Mouse (Mus musculus) cortical plate, adult 2 months (tissue): Measurements from ENCODE around the gene Doc2g. TPM values are rescaled to one million over a fixed set of nuclear protein-coding genes. Genes with fewer than 3 reads are reported as not detected.
"Not testable (repeated sequence)": the region's sequence is repeated elsewhere in the genome, so short reads cannot be mapped to it uniquely, and the experiment has no call there.

ENCODE experiments used
- H3K27ac ChIP-seq: fragments of 200-500 bp; 2 replicates; pipeline ENCODE4 v1.5.1; 2012; ENCODE audit warnings: low read length, control low read depth, inconsistent platforms; ENCODE audit not compliant: insufficient read depth
- H3K4me1 ChIP-seq: fragments of 200-500 bp; 2 replicates; pipeline ENCODE4 v1.6.1; 2011; ENCODE audit warnings: low read length; ENCODE audit not compliant: control insufficient read depth, insufficient read depth
- H3K4me3 ChIP-seq: fragments of 200-500 bp; 2 replicates; pipeline ENCODE4 v1.5.1; 2011; ENCODE audit warnings: mild to moderate bottlenecking, low read length, control low read depth; ENCODE audit not compliant: insufficient read depth
- CTCF ChIP-seq: fragments of 200-500 bp; IDR thresholded peaks from 2 replicates; pipeline ENCODE4 v1.5.1; 2011; ENCODE audit warnings: mild to moderate bottlenecking, control low read depth, low read length; ENCODE audit not compliant: insufficient read depth; ENCODE audit errors: extremely low read depth
- POLR2A ChIP-seq: fragments of 200-500 bp; IDR thresholded peaks from 2 replicates; pipeline ENCODE4 v1.6.1; 2011; ENCODE audit warnings: mild to moderate bottlenecking, low read length, control low read depth; ENCODE audit not compliant: insufficient read depth; ENCODE audit errors: extremely low read depth
- polyA plus RNA-seq: library from polyadenylated mRNA; depleted of rRNA; stranded (reverse); fragments of >200 nt; gene quantifications from 2 replicates; pipeline ENCODE4 v1.2.3, GENCODE M21; 2012

The Doc2g gene
- polyA plus RNA-seq, 1 experiment: 9.4 TPM

GRCm38 (mm10) chr19:3966330-3967075 lies 36.6 kb upstream of the Doc2g start:
- TF ChIP-seq POLR2A (no peak), CTCF (peak; percentile 23; the same call in 1 of the 2 replicates)
- H3K4me1 ChIP-seq: no peaks in the 10 kb centered on the region; the same call in 1 of the 2 replicates
- H3K27ac ChIP-seq: no peak overlapping the region
- no peak overlapping the region for H3K4me3 ChIP-seq

DNA sequence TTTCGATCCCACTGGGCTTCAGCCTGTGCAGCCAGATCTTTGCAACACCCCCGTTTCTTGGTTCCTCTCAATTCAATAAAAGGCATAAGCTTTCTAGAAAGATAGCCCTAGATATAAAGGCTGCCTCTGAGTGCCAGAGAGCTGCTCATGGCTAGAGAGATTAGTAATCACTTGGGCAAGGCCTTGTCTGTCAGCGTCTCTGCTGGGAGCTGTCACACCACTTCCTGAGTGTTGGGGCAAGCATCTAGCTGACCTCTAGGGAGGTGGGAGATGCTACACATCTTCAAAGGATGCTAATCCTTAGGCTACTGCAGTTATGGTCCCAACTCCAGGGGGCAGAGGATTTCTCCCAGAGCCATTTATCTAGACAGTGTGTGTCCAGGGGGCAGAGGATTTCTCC lies 35.9 kb upstream of the Doc2g start:
- no peak overlapping the region for H3K27ac ChIP-seq
- H3K4me1 ChIP-seq: no peaks in the 10 kb centered on the region; the same call in 1 of the 2 replicates
- H3K4me3 ChIP-seq: no peak overlapping the region
- no peak for TF ChIP-seq CTCF
- no peak for TF ChIP-seq POLR2A

DNA sequence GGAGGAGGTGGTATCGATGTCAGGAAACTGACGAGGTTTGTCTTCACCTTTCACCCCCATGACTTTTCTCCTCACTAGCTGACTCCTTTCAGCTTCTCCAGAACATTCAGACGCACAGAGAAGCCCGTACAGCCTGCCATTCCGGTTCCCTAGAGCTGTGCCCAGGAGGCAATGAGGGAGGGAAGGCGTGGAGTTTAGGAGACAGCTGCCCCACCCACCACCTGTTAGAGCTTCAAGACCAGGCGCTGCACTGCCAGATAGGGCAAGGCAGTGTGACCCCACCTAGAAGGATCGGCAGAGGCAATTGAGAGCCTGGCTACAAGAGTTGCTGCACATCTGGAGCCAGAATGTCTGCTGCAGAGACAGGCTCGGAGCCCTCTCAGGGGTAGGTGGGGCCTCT lies 30.9 kb upstream of the Doc2g start, which contains the start of gene Aldh3b2:
Aldh3b2 (plus strand) TSS at position 100 of the 400 bp plus-strand sequence.
- TF ChIP-seq CTCF (no peak), POLR2A (no peak)
- Histone ChIP-seq H3K4me3 (no peak within 1 kb of the TSS), H3K27ac (no peak within 1 kb of the TSS), H3K4me1 (no peaks in the 10 kb centered on the region)

DNA sequence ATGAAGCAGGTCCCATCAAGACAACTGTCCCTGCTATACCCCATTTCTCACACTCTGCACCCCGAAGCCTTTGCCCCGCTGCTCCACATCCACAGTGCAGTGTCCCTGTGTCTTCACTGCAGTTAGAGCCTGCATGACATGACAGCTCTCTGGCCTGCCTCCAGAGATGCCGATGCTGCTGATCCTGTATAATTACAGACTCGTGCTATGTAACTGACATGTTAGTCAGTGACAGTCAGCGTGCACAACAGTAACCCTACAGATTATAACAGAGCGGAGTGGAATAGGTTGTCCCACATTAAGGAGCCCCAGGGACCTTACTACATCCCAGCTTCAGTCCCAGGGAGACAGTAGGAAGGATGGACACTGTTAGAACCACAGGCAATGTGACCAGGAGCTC lies 28.5 kb upstream of the Doc2g start:
- not testable (repeated sequence) for H3K27ac ChIP-seq, H3K4me1 ChIP-seq, H3K4me3 ChIP-seq

DNA sequence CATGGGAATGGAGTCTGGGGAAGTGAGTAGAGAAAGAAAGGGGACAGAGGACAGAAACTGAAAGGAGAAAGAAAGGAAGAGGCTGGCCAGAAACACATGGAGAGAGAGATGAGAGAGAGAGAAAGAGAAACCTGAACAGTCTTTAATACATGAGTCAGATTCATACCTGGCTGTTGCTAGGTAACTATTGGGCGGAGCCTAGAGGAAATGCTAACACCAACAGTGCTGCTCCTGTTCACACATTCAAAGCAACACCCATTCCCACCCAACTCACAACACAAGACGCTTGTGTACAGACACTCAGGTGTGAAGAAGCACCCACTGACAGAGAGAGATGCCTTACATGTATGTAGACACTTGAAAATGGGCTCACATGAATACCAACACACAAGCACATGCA lies 27.2 kb upstream of the Doc2g start:
- Histone ChIP-seq H3K4me1 (no peaks in the 10 kb centered on the region), H3K4me3 (no peak overlapping the region), H3K27ac (no peak overlapping the region)
- no peak for TF ChIP-seq POLR2A
- TF ChIP-seq CTCF: no peak

- TF ChIP-seq POLR2A: no peak
- TF ChIP-seq CTCF: peak; percentile 74
- Histone ChIP-seq H3K4me1 (no peaks in the 10 kb centered on the region), H3K27ac (no peak overlapping the region), H3K4me3 (no peak overlapping the region)
Measured at GRCm38 (mm10) chr19:3980309-3980708, 22.8 kb upstream of the Doc2g start.

DNA sequence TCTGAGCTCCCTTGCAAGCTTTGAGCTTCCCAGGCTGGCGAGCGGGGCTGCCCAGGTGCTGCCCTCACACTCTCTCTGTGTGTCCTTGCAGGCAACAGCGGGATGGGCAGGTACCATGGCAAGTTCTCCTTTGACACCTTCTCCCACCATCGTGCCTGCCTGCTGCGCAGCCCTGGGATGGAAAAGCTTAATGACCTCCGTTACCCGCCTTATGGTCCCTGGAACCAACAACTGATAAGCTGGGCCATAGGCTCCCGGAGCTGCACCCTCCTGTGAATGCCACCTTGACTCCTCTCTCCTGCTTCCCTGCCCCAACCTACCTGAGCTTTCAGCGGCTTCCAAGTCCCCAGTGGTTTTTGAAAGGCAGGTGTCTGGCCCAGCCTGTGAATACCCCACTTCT lies 22.2 kb upstream of the Doc2g start:
- no peak overlapping the region for H3K4me3 ChIP-seq
- TF ChIP-seq CTCF: no peak
- no peak for TF ChIP-seq POLR2A
- no peaks in the 10 kb centered on the region for H3K4me1 ChIP-seq
- no peak overlapping the region for H3K27ac ChIP-seq

GRCm38 (mm10) chr19:3983527-3984200 lies 19.4 kb upstream of the Doc2g start:
- Histone ChIP-seq H3K27ac (peak overlapping the region; percentile 20; the same call in 1 of the 2 replicates), H3K4me1 (peaks cover 6% of the 10 kb centered on the region), H3K4me3 (no peak overlapping the region)
- no peak for TF ChIP-seq POLR2A

GRCm38 (mm10) chr19:3985261-3985681 lies 17.8 kb upstream of the Doc2g start:
- Histone ChIP-seq H3K4me1 (peaks cover 6% of the 10 kb centered on the region), H3K4me3 (no peak overlapping the region), H3K27ac (no peak overlapping the region)
- TF ChIP-seq CTCF: no peak

GRCm38 (mm10) chr19:3986334-3986733 lies 16.8 kb upstream of the Doc2g start, which contains the start of gene Acy3:
TSS of gene Acy3 (plus strand) at chr19:3986570.
- Histone ChIP-seq H3K4me1 (peaks cover 6% of the 10 kb centered on the region), H3K27ac (no peak within 1 kb of the TSS), H3K4me3 (no peak within 1 kb of the TSS)
- TF ChIP-seq POLR2A (0 out of 2 replicates have a peak, but pooled peaks have one; percentile 35), CTCF (no peak)
